13 mouse cellular contexts compared by ENCODE assay signal in the genomic region with DNA sequence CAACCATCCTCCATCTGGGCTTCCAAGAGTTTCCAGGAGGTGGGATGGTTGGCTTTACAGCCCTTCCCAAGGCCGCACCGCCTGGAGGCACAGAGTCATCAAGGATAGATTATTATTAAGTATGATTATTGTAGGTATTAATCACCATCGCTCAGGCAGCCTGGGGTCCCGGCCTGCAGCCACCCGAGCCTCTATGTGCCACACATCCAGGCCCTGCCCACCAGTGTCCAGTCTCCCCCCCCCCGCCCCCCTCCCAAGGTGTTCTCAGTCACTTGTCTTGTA. TPM values are rescaled to one million over a fixed set of nuclear protein-coding genes. Genes with fewer than 3 reads are reported as not detected.
DNase-seq lines count a peak whose midpoint lies in the region; ATAC-seq and TF ChIP-seq lines count a peak whose summit lies in the region.
"Had no signal": no experiment of that assay in that cellular context is flagged by ENCODE, and none has a peak within 500 bp of the region (broad histone marks: within the 10 kb centered on the region; RNA-seq: fewer than 3 reads in every experiment).

No protein-coding gene starts in this region.

- 35% methylated on average over 6 of the region's 6 CpGs for WGBS in heart, embryonic 15.5 days
- WGBS in hindbrain, embryonic 13.5 days: 0% methylated on average over 6 of the region's 6 CpGs
- WGBS in neural tube, embryonic 11.5 days: 2% methylated on average over 6 of the region's 6 CpGs
- WGBS in cerebellum, adult 2 months: 5% methylated on average over 6 of the region's 6 CpGs

- TF ChIP-seq POLR2A in cerebellum, adult 2 months (IDR thresholded peaks at IDR 0.05; ENCODE audit: borderline replicate concordance, insufficient read depth, low read length): no peak

- H3K36me3 ChIP-seq in heart, embryonic 15.5 days: no peaks in the 10 kb centered on the region
- H3K36me3 ChIP-seq in hindbrain, embryonic 13.5 days: peaks cover 13% of the 10 kb centered on the region
- peaks cover 5% of the 10 kb centered on the region for H3K36me3 ChIP-seq in neural tube, embryonic 11.5 days (ENCODE audit: control insufficient read depth, insufficient read depth, low read length)
- H3K36me3 ChIP-seq: forebrain, embryonic 12.5 days; midbrain, embryonic 15.5 days had no signal

- H3K27ac ChIP-seq in heart, embryonic 15.5 days: no peak overlapping the region
- H3K27ac ChIP-seq in brown adipose tissue, adult 24 weeks (replicated peaks; ENCODE audit: low read depth, low read length): 0 out of 2 replicates have a peak overlapping the region, but pooled peaks have one; percentile 5
- H3K27ac ChIP-seq in hindbrain, embryonic 13.5 days: peak overlapping the region; percentile 100
- peak overlapping the region; percentile 100 for H3K27ac ChIP-seq in neural tube, embryonic 11.5 days (ENCODE audit: low read depth, low read length)
- no peak overlapping the region for H3K27ac ChIP-seq in cerebellum, adult 2 months (ENCODE audit: insufficient read depth, low read length)
- H3K27ac ChIP-seq: forebrain, embryonic 12.5 days; left cerebral cortex, adult 2 months; midbrain, embryonic 15.5 days had no signal

- H3K9me3 ChIP-seq in heart, embryonic 15.5 days (replicated peaks): no peaks in the 10 kb centered on the region
- H3K9me3 ChIP-seq in hindbrain, embryonic 13.5 days: no peaks in the 10 kb centered on the region
- no peaks in the 10 kb centered on the region for H3K9me3 ChIP-seq in neural tube, embryonic 11.5 days (ENCODE audit: control insufficient read depth, low read length)
- H3K9me3 ChIP-seq: forebrain, embryonic 12.5 days; midbrain, embryonic 15.5 days had no signal

- TF ChIP-seq CTCF in cerebellum, adult 2 months (IDR thresholded peaks at IDR 0.05; ENCODE audit: borderline replicate concordance, insufficient read depth, low read depth, low read length): no peak

- H3K4me1 ChIP-seq in heart, embryonic 15.5 days (replicated peaks): peaks cover 29% of the 10 kb centered on the region
- peaks cover 22% of the 10 kb centered on the region for H3K4me1 ChIP-seq in brown adipose tissue, adult 24 weeks (ENCODE audit: control insufficient read depth, insufficient read depth, insufficient read length, low read length)
- peaks cover 70% of the 10 kb centered on the region for H3K4me1 ChIP-seq in hindbrain, embryonic 13.5 days (replicated peaks)
- peaks cover 76% of the 10 kb centered on the region for H3K4me1 ChIP-seq in neural tube, embryonic 11.5 days (ENCODE audit: control insufficient read depth, insufficient read depth, low read length)
- H3K4me1 ChIP-seq in cerebellum, adult 2 months (ENCODE audit: control insufficient read depth, insufficient read depth, low read length): no peaks in the 10 kb centered on the region

- no peak for ATAC-seq in heart, embryonic 15.5 days (replicated peaks; ENCODE audit: insufficient number of reproducible peaks, insufficient read depth, low FRiP score, low read depth)
- no peak for ATAC-seq in hindbrain, embryonic 13.5 days (ENCODE audit: low FRiP score)
- ATAC-seq in neural tube, embryonic 11.5 days (ENCODE audit: insufficient read depth, low FRiP score, low TSS enrichment): no peak
- ATAC-seq: midbrain, embryonic 15.5 days had no signal

- peak overlapping the region; percentile 44; the same call in 1 of the 2 replicates for H3K4me3 ChIP-seq in heart, embryonic 15.5 days
- H3K4me3 ChIP-seq in brown adipose tissue, adult 24 weeks (ENCODE audit: insufficient read depth, low read depth, low read length): no peak overlapping the region
- H3K4me3 ChIP-seq in hindbrain, embryonic 13.5 days: peak overlapping the region; percentile 57
- H3K4me3 ChIP-seq in neural tube, embryonic 11.5 days (ENCODE audit: low read depth, low read length): peak overlapping the region; percentile 41
- H3K4me3 ChIP-seq in cerebellum, adult 2 months (replicated peaks; ENCODE audit: insufficient read depth, low read depth, low read length): no peak overlapping the region
- H3K4me3 ChIP-seq: left cerebral cortex, adult 2 months; midbrain, embryonic 15.5 days had no signal

- peaks cover 92% of the 10 kb centered on the region for H3K27me3 ChIP-seq in heart, embryonic 15.5 days
- peaks cover 62% of the 10 kb centered on the region for H3K27me3 ChIP-seq in hindbrain, embryonic 13.5 days
- no peaks in the 10 kb centered on the region for H3K27me3 ChIP-seq in neural tube, embryonic 11.5 days (ENCODE audit: control insufficient read depth, insufficient read depth, low read length)
- H3K27me3 ChIP-seq in cerebellum, adult 2 months (ENCODE audit: control insufficient read depth, insufficient read depth, low read length): peaks cover 12% of the 10 kb centered on the region; the same call in 1 of the 2 replicates

- DNase-seq in heart, adult 18-20 months: no peak
- DNase-seq in neural tube, embryonic 11.5 days (ENCODE audit: low spot score): peak; percentile 76
- no peak for DNase-seq in cerebellum, adult 2 months
- DNase-seq in thymus, postnatal 4 days: no peak
- DNase-seq: gastrocnemius, postnatal 36 days; lung, postnatal 36 days had no signal

- H3K9ac ChIP-seq in heart, embryonic 15.5 days: no peak overlapping the region
- peak overlapping the region; percentile 99 for H3K9ac ChIP-seq in hindbrain, embryonic 13.5 days
- peak overlapping the region; percentile 99 for H3K9ac ChIP-seq in neural tube, embryonic 11.5 days (ENCODE audit: low read length)
- H3K9ac ChIP-seq: forebrain, embryonic 12.5 days; midbrain, embryonic 15.5 days had no signal

- H3K4me2 ChIP-seq in heart, embryonic 15.5 days: peak overlapping the region; percentile 67
- H3K4me2 ChIP-seq in hindbrain, embryonic 13.5 days: peak overlapping the region; percentile 83
- peak overlapping the region; percentile 100 for H3K4me2 ChIP-seq in neural tube, embryonic 11.5 days (ENCODE audit: low read depth)

RNA-seq across cellular contexts. Expression of gene Hoxb2, which starts 5.5 kb away (rescaled TPM):
- polyA plus RNA-seq in heart, embryonic 15.5 days (2015; fragmentation: Nextera tagmentation; extraction: Ambion mirVana): 3.7 and 6.8 TPM in 2 replicates
- total RNA-seq in heart, adult 18-20 months (2021): under 1 TPM; 0.46 to 0.62 TPM
- polyA plus RNA-seq in brown adipose tissue, adult 24 weeks (2012; ENCODE audit: insufficient read depth, insufficient read length, missing spikeins): 3.2 and 3.7 TPM in 2 replicates
- polyA plus RNA-seq in hindbrain, embryonic 13.5 days (2015; fragmentation: Nextera tagmentation; extraction: Ambion mirVana): 38.6 and 47.2 TPM in 2 replicates
- polyA plus RNA-seq in neural tube, embryonic 11.5 days (2014; fragmentation: Nextera tagmentation; extraction: Ambion mirVana): 88.2 and 89.0 TPM in 2 replicates
- polyA plus RNA-seq in cerebellum, adult 2 months (2012; rRNA removed): 4.2 and 4.7 TPM in 2 replicates
- total RNA-seq: left cerebral cortex, adult 2 months had no signal
- polyA plus RNA-seq: cortical plate, adult 2 months had no signal

RNA-seq across cellular contexts. Expression of gene Hoxb1, which starts 20.7 kb away (rescaled TPM):
- polyA plus RNA-seq in heart, embryonic 15.5 days (2015; fragmentation: Nextera tagmentation; extraction: Ambion mirVana): not detected in 2 replicates
- total RNA-seq in heart, adult 18-20 months (2021): not detected
- not detected in 2 replicates for polyA plus RNA-seq in brown adipose tissue, adult 24 weeks (2012; ENCODE audit: insufficient read depth, insufficient read length, missing spikeins)
- 0.30 and 0.74 TPM in 2 replicates for polyA plus RNA-seq in hindbrain, embryonic 13.5 days (2015; fragmentation: Nextera tagmentation; extraction: Ambion mirVana)
- 15.7 and 17.2 TPM in 2 replicates for polyA plus RNA-seq in neural tube, embryonic 11.5 days (2014; fragmentation: Nextera tagmentation; extraction: Ambion mirVana)
- 0.06 TPM in 1 of 2 replicates, not detected in the other for polyA plus RNA-seq in cerebellum, adult 2 months (2012; rRNA removed)
- total RNA-seq: gastrocnemius, postnatal 36 days; left cerebral cortex, adult 2 months had no signal
- polyA plus RNA-seq: cortical plate, adult 2 months; forebrain, embryonic 12.5 days; midbrain, embryonic 15.5 days had no signal

RNA-seq across cellular contexts. Expression of gene Hoxb3, which starts 21.7 kb away (rescaled TPM):
- 0.71 and 0.98 TPM in 2 replicates for polyA plus RNA-seq in heart, embryonic 15.5 days (2015; fragmentation: Nextera tagmentation; extraction: Ambion mirVana)
- total RNA-seq in heart, adult 18-20 months (2021): under 1 TPM; 0.12 to 0.57 TPM
- polyA plus RNA-seq in brown adipose tissue, adult 24 weeks (2012; ENCODE audit: insufficient read depth, insufficient read length, missing spikeins): 1.7 and 2.0 TPM in 2 replicates
- 11.9 and 14.5 TPM in 2 replicates for polyA plus RNA-seq in hindbrain, embryonic 13.5 days (2015; fragmentation: Nextera tagmentation; extraction: Ambion mirVana)
- polyA plus RNA-seq in neural tube, embryonic 11.5 days (2014; fragmentation: Nextera tagmentation; extraction: Ambion mirVana): 10.3 and 14.2 TPM in 2 replicates
- polyA plus RNA-seq in cerebellum, adult 2 months (2012; rRNA removed): 5.4 and 5.5 TPM in 2 replicates
- total RNA-seq: left cerebral cortex, adult 2 months had no signal
- polyA plus RNA-seq: cortical plate, adult 2 months; forebrain, embryonic 12.5 days; midbrain, embryonic 15.5 days had no signal

RNA-seq across cellular contexts. Expression of gene Hoxb4, which starts 26.8 kb away (rescaled TPM):
- polyA plus RNA-seq in heart, embryonic 15.5 days (2015; fragmentation: Nextera tagmentation; extraction: Ambion mirVana): 0.31 and 0.70 TPM in 2 replicates
- under 1 TPM; 0.62 to 0.64 TPM for total RNA-seq in heart, adult 18-20 months (2021)
- polyA plus RNA-seq in brown adipose tissue, adult 24 weeks (2012; ENCODE audit: insufficient read depth, insufficient read length, missing spikeins): 6.0 and 6.4 TPM in 2 replicates
- polyA plus RNA-seq in hindbrain, embryonic 13.5 days (2015; fragmentation: Nextera tagmentation; extraction: Ambion mirVana): 9.5 and 11.3 TPM in 2 replicates
- 3.1 and 3.8 TPM in 2 replicates for polyA plus RNA-seq in neural tube, embryonic 11.5 days (2014; fragmentation: Nextera tagmentation; extraction: Ambion mirVana)
- 1.5 TPM in 2 replicates for polyA plus RNA-seq in cerebellum, adult 2 months (2012; rRNA removed)
- total RNA-seq: left cerebral cortex, adult 2 months had no signal
- polyA plus RNA-seq: cortical plate, adult 2 months; forebrain, embryonic 12.5 days; midbrain, embryonic 15.5 days had no signal

RNA-seq across cellular contexts. Expression of gene Hoxb5, which starts 41.7 kb away (rescaled TPM):
- 1.4 and 3.3 TPM in 2 replicates for polyA plus RNA-seq in heart, embryonic 15.5 days (2015; fragmentation: Nextera tagmentation; extraction: Ambion mirVana)
- total RNA-seq in heart, adult 18-20 months (2021): under 1 TPM; 0.12 to 0.21 TPM
- polyA plus RNA-seq in brown adipose tissue, adult 24 weeks (2012; ENCODE audit: insufficient read depth, insufficient read length, missing spikeins): 1.1 and 1.2 TPM in 2 replicates
- 196 and 216 TPM in 2 replicates for polyA plus RNA-seq in hindbrain, embryonic 13.5 days (2015; fragmentation: Nextera tagmentation; extraction: Ambion mirVana)
- polyA plus RNA-seq in neural tube, embryonic 11.5 days (2014; fragmentation: Nextera tagmentation; extraction: Ambion mirVana): 49.0 and 49.1 TPM in 2 replicates
- 6.8 and 9.3 TPM in 2 replicates for polyA plus RNA-seq in cerebellum, adult 2 months (2012; rRNA removed)
- total RNA-seq: left cerebral cortex, adult 2 months had no signal
- polyA plus RNA-seq: cortical plate, adult 2 months; forebrain, embryonic 12.5 days had no signal

Comparison
In these comparisons a context has a peak if more than half of its experiments do, and no peak if none do; other contexts are left out.
1. H3K27ac ChIP-seq: peak in brown adipose tissue, adult 24 weeks (single experiment), hindbrain, embryonic 13.5 days (single experiment) and neural tube, embryonic 11.5 days (single experiment); none in heart, embryonic 15.5 days (single experiment) and cerebellum, adult 2 months (single experiment).
2. H3K4me3 ChIP-seq: peak in heart, embryonic 15.5 days (single experiment), hindbrain, embryonic 13.5 days (single experiment) and neural tube, embryonic 11.5 days (single experiment); none in brown adipose tissue, adult 24 weeks (single experiment) and cerebellum, adult 2 months (single experiment).
3. Peak in every context shown above with its lines, with median percentiles within 50 percentile points of each other: H3K4me2 ChIP-seq.